Mouse (Mus musculus) midbrain, postnatal 0 days (tissue): Measurements from ENCODE around the gene Rflnb. TPM values are rescaled to one million over a fixed set of nuclear protein-coding genes. Genes with fewer than 3 reads are reported as not detected.

Source experiments
- ATAC-seq: fragments of 200-750 bp; cut with Nextera tagmentation; 2 replicates; pipeline ENCODE4 v1.8.0; 2017; ENCODE audit warnings: moderate number of reproducible peaks, mild to moderate bottlenecking, moderate TSS enrichment, moderate library complexity; ENCODE audit not compliant: low FRiP score
- DNase-seq: peaks from one replicate; pipeline ENCODE4 v3.0.0-alpha.2; 2015; ENCODE audit warnings: low spot score
- H3K27ac ChIP-seq: fragments of 300-500 bp; sonication (generic); 2 replicates; pipeline ENCODE4 v1.5.1; 2014; ENCODE audit warnings: low read depth, mild to moderate bottlenecking, low read length, mixed read lengths
- H3K27me3 ChIP-seq: fragments of 300-500 bp; sonication (generic); 2 replicates; pipeline ENCODE4 v1.6.1; 2014; ENCODE audit warnings: low read length, control low read depth, mixed read lengths; ENCODE audit not compliant: insufficient read depth
- H3K36me3 ChIP-seq: fragments of 300-500 bp; sonication (generic); 2 replicates; pipeline ENCODE4 v1.6.1; 2014; ENCODE audit warnings: low read length, control low read depth, mixed read lengths; ENCODE audit not compliant: insufficient read depth
- H3K4me1 ChIP-seq: fragments of 300-500 bp; sonication (generic); 2 replicates; pipeline ENCODE4 v1.6.1; 2014; ENCODE audit warnings: mild to moderate bottlenecking, control low read depth, antibody characterized with exemption, low read length, mixed read lengths; ENCODE audit not compliant: insufficient read depth
- H3K4me2 ChIP-seq: fragments of 300-500 bp; sonication (generic); 2 replicates; pipeline ENCODE4 v1.6.1; 2014; ENCODE audit warnings: low read depth, mild to moderate bottlenecking, low read length, mixed read lengths; ENCODE audit not compliant: poor library complexity, severe bottlenecking
- H3K4me3 ChIP-seq: fragments of 300-500 bp; sonication (generic); 2 replicates; pipeline ENCODE4 v1.5.1; 2014; ENCODE audit warnings: low read depth, mild to moderate bottlenecking, low read length, moderate library complexity
- H3K9ac ChIP-seq: fragments of 300-500 bp; sonication (generic); replicated peaks from 2 replicates; pipeline ENCODE4 v1.6.1; 2014; ENCODE audit warnings: mild to moderate bottlenecking, low read length, moderate library complexity, mixed read lengths; ENCODE audit not compliant: poor library complexity, severe bottlenecking
- H3K9me3 ChIP-seq: fragments of 300-500 bp; sonication (generic); 2 replicates; pipeline ENCODE4 v1.6.1; 2016; ENCODE audit warnings: low read length, control low read depth
- CTCF ChIP-seq: IDR thresholded peaks from 2 replicates; pipeline ENCODE4 v1.5.1; 2016; ENCODE audit warnings: antibody characterized with exemption, mild to moderate bottlenecking
- WGBS: fragments of 180-500 bp; shearing (Covaris S2); extraction: QIAGEN DNeasy Blood & Tissue Kit; methylation state at CpG from one replicate; pipeline ENCODE4 v1.1.7; 2014; 5-methylcytosine and 5-hydroxymethylcytosine counted together
- polyA plus RNA-seq: library from polyadenylated mRNA; unstranded; fragments of >200 nt; fragmentation: Nextera tagmentation; extraction: Ambion mirVana; gene quantifications from 2 replicates; pipeline ENCODE4 v1.2.1, GENCODE M21; 2015
- total RNA-seq: library from RNA; depleted of rRNA; stranded (reverse); fragments of >200 nt; gene quantifications from 2 replicates; pipeline ENCODE4 v1.2.3, GENCODE M21; 2014

The Rflnb gene
- total and polyA plus RNA-seq, 2 experiments from 2014 or later = 16.3 to 16.7 TPM

- 65% methylated on average over 6 of the region's 6 CpGs for WGBS
- no peaks in the 10 kb centered on the region for H3K36me3 ChIP-seq
- ATAC-seq (no peak), DNase-seq (no peak)
- H3K4me3 ChIP-seq = no peak overlapping the region
- no peak for TF ChIP-seq CTCF
- H3K4me2 ChIP-seq = no peak overlapping the region
- H3K9me3 ChIP-seq = no peaks in the 10 kb centered on the region
- H3K27ac ChIP-seq = no peak overlapping the region
- H3K4me1 ChIP-seq = no peaks in the 10 kb centered on the region
- H3K27me3 ChIP-seq = no peaks in the 10 kb centered on the region
- no peak overlapping the region for H3K9ac ChIP-seq
Measured at GRCm38 (mm10) chr11:76033359-76033758, 5.8 kb upstream of the Rflnb start.

DNA sequence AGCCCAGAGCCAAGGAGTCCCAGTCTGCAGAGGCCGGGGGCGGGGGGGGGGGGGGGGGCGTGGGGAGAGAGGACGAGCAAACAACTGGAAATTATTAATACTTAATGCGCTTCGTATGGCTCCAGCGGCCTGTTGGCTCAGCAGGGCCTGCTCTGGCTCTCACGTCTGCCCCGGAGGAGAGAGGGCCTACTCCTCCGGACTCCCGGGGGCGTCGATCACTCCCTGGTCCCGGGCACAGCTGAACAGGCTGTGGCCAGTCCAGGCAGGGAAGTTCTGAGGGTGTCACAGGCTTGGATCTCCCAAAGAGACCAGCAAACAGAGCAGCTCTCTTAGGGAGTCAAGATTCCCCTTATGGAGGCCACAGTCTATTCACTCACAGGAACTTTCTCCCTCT is 487 bp upstream of the Rflnb start:
- H3K9ac ChIP-seq = peak overlapping the region; percentile 71
- ATAC-seq (no peak), DNase-seq (no peak)
- TF ChIP-seq CTCF = no peak
- peak overlapping the region; percentile 89 for H3K4me2 ChIP-seq
- no peaks in the 10 kb centered on the region for H3K36me3 ChIP-seq
- no peaks in the 10 kb centered on the region for H3K4me1 ChIP-seq
- H3K4me3 ChIP-seq = peak overlapping the region; percentile 65
- no peaks in the 10 kb centered on the region for H3K27me3 ChIP-seq
- no peaks in the 10 kb centered on the region for H3K9me3 ChIP-seq
- H3K27ac ChIP-seq = no peak overlapping the region
- WGBS = 0% methylated on average over 11 of the region's 14 CpGs

DNA sequence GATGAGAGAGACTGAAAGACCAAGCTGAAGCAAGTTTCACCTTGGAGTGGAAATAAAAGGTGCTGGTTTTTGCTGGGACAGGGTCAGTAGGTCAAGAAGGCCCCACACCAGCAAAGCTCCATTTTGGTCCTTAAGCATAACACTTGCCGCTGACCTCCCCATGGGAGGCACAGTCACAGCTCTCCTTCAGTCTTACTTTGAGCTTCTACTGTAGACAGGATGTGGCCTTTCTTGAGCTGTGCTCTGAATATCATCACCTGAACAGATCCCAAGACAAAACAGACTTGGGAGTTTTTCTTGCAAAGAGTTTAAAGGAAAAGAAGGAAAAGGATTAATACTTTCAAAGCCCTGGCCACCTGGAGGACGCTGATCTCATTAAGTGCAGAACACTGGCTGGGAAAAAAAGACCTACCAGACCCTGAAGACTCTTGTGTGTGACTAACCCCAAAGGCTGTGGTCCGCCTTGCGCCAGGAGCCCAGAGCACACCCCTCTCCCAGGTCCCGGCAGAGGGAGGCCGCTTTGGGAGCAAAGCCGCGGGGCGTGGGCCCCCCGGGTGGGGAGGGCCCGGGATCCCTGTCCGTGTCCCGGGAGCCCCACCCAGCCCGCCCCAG is 949 bp downstream of the Rflnb start:
- Histone ChIP-seq H3K9me3 (no peaks in the 10 kb centered on the region), H3K27me3 (no peaks in the 10 kb centered on the region), H3K4me3 (peak overlapping the region; percentile 65), H3K4me1 (no peaks in the 10 kb centered on the region), H3K9ac (peak overlapping the region; percentile 71; the same call in 1 of the 2 replicates), H3K27ac (no peak overlapping the region), H3K4me2 (peak overlapping the region; percentile 89), H3K36me3 (no peaks in the 10 kb centered on the region)
- WGBS = 5% methylated on average over 13 of the region's 14 CpGs
- DNase-seq = no peak
- TF ChIP-seq CTCF = no peak
- ATAC-seq = no peak

DNA sequence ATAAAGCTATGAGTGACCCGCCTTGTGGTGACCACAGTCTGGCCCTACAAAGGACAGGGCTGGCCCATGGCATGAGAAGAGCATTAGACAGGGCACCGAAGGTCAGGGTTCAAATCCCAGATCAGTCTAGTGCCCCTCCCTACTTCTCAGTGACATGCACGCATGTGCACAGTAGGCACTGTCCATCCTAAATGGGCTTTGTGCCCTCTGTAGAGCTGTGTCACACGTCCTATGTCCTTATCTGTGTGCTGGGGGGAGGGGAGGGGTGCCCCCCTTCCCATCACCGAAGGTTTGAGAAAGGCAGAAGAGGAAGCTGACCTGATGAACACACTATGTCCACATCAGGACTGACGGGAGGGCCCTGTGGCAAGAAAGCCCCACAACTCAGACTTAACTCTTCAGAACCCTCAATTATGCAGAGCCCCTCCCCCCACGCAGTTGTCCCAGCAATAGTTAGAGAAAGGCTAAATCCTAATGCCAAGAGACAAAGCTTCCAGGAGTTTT is 2.5 kb downstream of the Rflnb start:
- Histone ChIP-seq H3K27ac (no peak overlapping the region), H3K36me3 (no peaks in the 10 kb centered on the region), H3K9ac (no peak overlapping the region), H3K4me2 (no peak overlapping the region), H3K4me1 (no peaks in the 10 kb centered on the region), H3K9me3 (no peaks in the 10 kb centered on the region), H3K4me3 (no peak overlapping the region), H3K27me3 (no peaks in the 10 kb centered on the region)
- no peak for TF ChIP-seq CTCF
- 57% methylated on average over 7 of the region's 7 CpGs for WGBS
- DNase-seq = no peak
- no peak for ATAC-seq

DNA sequence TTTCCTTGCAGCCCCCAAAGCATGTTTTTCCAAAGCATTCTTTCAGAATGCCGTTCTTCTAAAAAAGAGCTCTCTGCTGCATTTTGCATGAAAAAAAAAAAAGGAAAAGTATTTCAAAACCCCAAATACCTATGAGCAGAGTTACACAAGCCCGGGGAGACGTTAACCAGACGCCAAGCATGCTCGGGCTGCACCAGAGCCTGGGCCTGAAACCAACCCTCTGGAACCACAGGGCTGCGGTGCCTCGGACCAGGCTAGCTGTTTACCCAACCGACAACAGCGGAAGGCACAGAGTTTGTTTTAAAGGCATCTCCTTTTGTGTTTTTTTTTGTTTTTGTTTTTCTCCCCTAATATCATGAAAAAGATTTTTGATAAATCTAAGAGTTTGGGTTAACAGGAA is 6.7 kb downstream of the Rflnb start:
- ATAC-seq = no peak
- WGBS = 82% methylated on average over 9 of the region's 9 CpGs
- H3K27me3 ChIP-seq = no peaks in the 10 kb centered on the region
- H3K4me1 ChIP-seq = no peaks in the 10 kb centered on the region
- TF ChIP-seq CTCF = no peak
- H3K4me3 ChIP-seq = no peak overlapping the region
- no peaks in the 10 kb centered on the region for H3K9me3 ChIP-seq
- DNase-seq = no peak
- no peak overlapping the region for H3K27ac ChIP-seq
- H3K4me2 ChIP-seq = no peak overlapping the region
- no peak overlapping the region for H3K9ac ChIP-seq
- H3K36me3 ChIP-seq = no peaks in the 10 kb centered on the region

DNA sequence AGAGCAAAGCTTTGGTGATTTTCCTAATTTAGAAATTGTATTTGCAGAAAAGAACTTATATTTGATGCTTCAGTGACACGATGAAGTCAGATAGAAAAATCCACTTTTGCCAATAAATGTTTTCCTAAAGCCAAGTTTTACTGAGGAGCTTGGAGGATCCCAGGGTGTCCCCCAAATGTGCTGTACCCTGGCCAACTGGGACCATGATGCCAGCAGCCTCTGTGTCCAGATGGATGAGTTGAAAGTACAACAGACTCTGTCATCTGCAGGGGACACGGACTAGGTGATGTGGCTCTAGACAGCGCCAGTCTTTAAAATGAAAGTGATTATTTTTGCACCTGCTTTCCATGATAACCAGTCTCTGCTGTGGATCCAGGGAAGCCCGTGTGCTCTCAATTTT is 7.7 kb downstream of the Rflnb start:
- DNase-seq (no peak), ATAC-seq (no peak)
- Histone ChIP-seq H3K4me3 (no peak overlapping the region), H3K4me2 (no peak overlapping the region), H3K27ac (no peak overlapping the region), H3K27me3 (no peaks in the 10 kb centered on the region), H3K9me3 (no peaks in the 10 kb centered on the region), H3K4me1 (no peaks in the 10 kb centered on the region), H3K36me3 (no peaks in the 10 kb centered on the region), H3K9ac (no peak overlapping the region)
- 81% methylated on average over 4 of the region's 4 CpGs for WGBS
- no peak for TF ChIP-seq CTCF
